Mouse (Mus musculus): ENCODE data around the gene Arhgap10. TPM values are rescaled to one million over a fixed set of nuclear protein-coding genes. Genes with fewer than 3 reads are reported as not detected.

Gene Arhgap10
- polyA plus RNA-seq, 1 experiment from 2014 or later, result 23.2 TPM

GRCm38 (mm10) chr8:77524906-77525305, 7.2 kb upstream of the Arhgap10 start:
- no peak for DNase-seq
- no peak overlapping the region for H3K9ac ChIP-seq
- WGBS, result 91% methylated on average over 2 of the region's 2 CpGs
- TF ChIP-seq CTCF (IDR thresholded peaks at IDR 0.05; ENCODE audit: low read depth), result no peak
- no peaks in the 10 kb centered on the region for H3K9me3 ChIP-seq (ENCODE audit: low read depth, low read length)
- ATAC-seq (ENCODE audit: insufficient read depth), result no peak
- no peak overlapping the region for H3K4me3 ChIP-seq (ENCODE audit: low read depth, low read length)
- no peaks in the 10 kb centered on the region for H3K36me3 ChIP-seq (ENCODE audit: insufficient read depth)
- no peak overlapping the region for H3K4me2 ChIP-seq
- H3K4me1 ChIP-seq (ENCODE audit: insufficient read depth), result peaks cover 5% of the 10 kb centered on the region; the same call in 1 of the 2 replicates
- H3K27me3 ChIP-seq (ENCODE audit: insufficient read depth, low read length), result no peaks in the 10 kb centered on the region
- no peak overlapping the region for H3K27ac ChIP-seq (ENCODE audit: low read depth)

- H3K9ac ChIP-seq, result no peak overlapping the region
- H3K9me3 ChIP-seq (ENCODE audit: low read depth, low read length), result no peaks in the 10 kb centered on the region
- peaks cover 6% of the 10 kb centered on the region; the same call in 1 of the 2 replicates for H3K4me1 ChIP-seq (ENCODE audit: insufficient read depth)
- no peak for ATAC-seq (ENCODE audit: insufficient read depth)
- 46% methylated on average over 14 of the region's 14 CpGs for WGBS
- H3K27ac ChIP-seq (ENCODE audit: low read depth), result no peak overlapping the region
- H3K4me3 ChIP-seq (ENCODE audit: low read depth, low read length), result no peak overlapping the region
- no peak for TF ChIP-seq CTCF (IDR thresholded peaks at IDR 0.05; ENCODE audit: low read depth)
- H3K36me3 ChIP-seq (ENCODE audit: insufficient read depth), result no peaks in the 10 kb centered on the region
- H3K27me3 ChIP-seq (ENCODE audit: insufficient read depth, low read length), result no peaks in the 10 kb centered on the region
- H3K4me2 ChIP-seq, result no peak overlapping the region
- no peak for DNase-seq
Observed at GRCm38 (mm10) chr8:77524018-77524615, 6.4 kb upstream of the Arhgap10 start.

GRCm38 (mm10) chr8:77522984-77523383, 5.2 kb upstream of the Arhgap10 start:
- whole genome bisulfite sequencing, result 75% methylated on average over 8 of the region's 8 CpGs
- no peak for DNase-seq
- H3K4me2 ChIP-seq, result no peak overlapping the region
- TF ChIP-seq CTCF (IDR thresholded peaks at IDR 0.05; ENCODE audit: low read depth), result no peak
- H3K36me3 ChIP-seq (ENCODE audit: insufficient read depth), result no peaks in the 10 kb centered on the region
- H3K4me1 ChIP-seq (ENCODE audit: insufficient read depth), result peaks cover 10% of the 10 kb centered on the region; the same call in 1 of the 2 replicates
- H3K4me3 ChIP-seq (ENCODE audit: low read depth, low read length), result no peak overlapping the region
- H3K27ac ChIP-seq (ENCODE audit: low read depth), result no peak overlapping the region
- no peak overlapping the region for H3K9ac ChIP-seq
- no peaks in the 10 kb centered on the region for H3K9me3 ChIP-seq (ENCODE audit: low read depth, low read length)
- no peaks in the 10 kb centered on the region for H3K27me3 ChIP-seq (ENCODE audit: insufficient read depth, low read length)
- no peak for ATAC-seq (ENCODE audit: insufficient read depth)

- Histone ChIP-seq H3K4me2 (no peak overlapping the region), H3K9ac (no peak overlapping the region), H3K27me3 (ENCODE audit: insufficient read depth, low read length) (no peaks in the 10 kb centered on the region), H3K27ac (ENCODE audit: low read depth) (no peak overlapping the region), H3K4me3 (ENCODE audit: low read depth, low read length) (no peak overlapping the region), H3K9me3 (ENCODE audit: low read depth, low read length) (no peaks in the 10 kb centered on the region), H3K36me3 (ENCODE audit: insufficient read depth) (no peaks in the 10 kb centered on the region), H3K4me1 (ENCODE audit: insufficient read depth) (peaks cover 10% of the 10 kb centered on the region; the same call in 1 of the 2 replicates)
- 76% methylated on average over 8 of the region's 8 CpGs for WGBS
- TF ChIP-seq CTCF (IDR thresholded peaks at IDR 0.05; ENCODE audit: low read depth), result no peak
- DNase-seq (no peak), ATAC-seq (ENCODE audit: insufficient read depth) (no peak)
Observed at GRCm38 (mm10) chr8:77521028-77521785, 3.5 kb upstream of the Arhgap10 start.

GRCm38 (mm10) chr8:77520601-77521000, 2.8 kb upstream of the Arhgap10 start:
- ATAC-seq (ENCODE audit: insufficient read depth) (no peak), DNase-seq (no peak)
- H3K4me3 ChIP-seq (ENCODE audit: low read depth, low read length), result no peak overlapping the region
- whole genome bisulfite sequencing, result 87% methylated on average over 4 of the region's 4 CpGs
- no peaks in the 10 kb centered on the region for H3K9me3 ChIP-seq (ENCODE audit: low read depth, low read length)
- H3K27ac ChIP-seq (ENCODE audit: low read depth), result no peak overlapping the region
- TF ChIP-seq CTCF (IDR thresholded peaks at IDR 0.05; ENCODE audit: low read depth), result no peak
- no peak overlapping the region for H3K4me2 ChIP-seq
- no peaks in the 10 kb centered on the region for H3K36me3 ChIP-seq (ENCODE audit: insufficient read depth)
- peaks cover 10% of the 10 kb centered on the region; the same call in 1 of the 2 replicates for H3K4me1 ChIP-seq (ENCODE audit: insufficient read depth)
- no peaks in the 10 kb centered on the region for H3K27me3 ChIP-seq (ENCODE audit: insufficient read depth, low read length)
- no peak overlapping the region for H3K9ac ChIP-seq

GRCm38 (mm10) chr8:77518201-77519115, 705 bp upstream of the Arhgap10 start:
- Histone ChIP-seq H3K4me1 (ENCODE audit: insufficient read depth) (peaks cover 5% of the 10 kb centered on the region; the same call in 1 of the 2 replicates), H3K27ac (ENCODE audit: low read depth) (peak overlapping the region; percentile 63; the same call in 1 of the 2 replicates), H3K9me3 (ENCODE audit: low read depth, low read length) (no peaks in the 10 kb centered on the region), H3K4me3 (ENCODE audit: low read depth, low read length) (peak overlapping the region; percentile 76), H3K36me3 (ENCODE audit: insufficient read depth) (no peaks in the 10 kb centered on the region), H3K4me2 (peak overlapping the region; percentile 75), H3K27me3 (ENCODE audit: insufficient read depth, low read length) (no peaks in the 10 kb centered on the region), H3K9ac (peak overlapping the region; percentile 83)
- 5% methylated on average over 33 of the region's 33 CpGs for WGBS
- ATAC-seq (ENCODE audit: insufficient read depth), result peak; percentile 51
- peak; percentile 23 for DNase-seq
- TF ChIP-seq CTCF (IDR thresholded peaks at IDR 0.05; ENCODE audit: low read depth), result no peak
